Mouse (Mus musculus): ENCODE data around the gene Klhdc7b. TPM values are rescaled to one million over a fixed set of nuclear protein-coding genes. Genes with fewer than 3 reads are reported as not detected.

The Klhdc7b gene
- polyA plus RNA-seq, 1 experiment from 2014 or later = not detected

GRCm38 (mm10) chr15:89378831-89379401 lies 5.8 kb upstream of the Klhdc7b start, which contains the start of gene Odf3b:
Odf3b (minus strand) TSS chr15:89379282.
- WGBS = under 1% methylated on average over 33 of the region's 33 CpGs
- no peaks in the 10 kb centered on the region for H3K9me3 ChIP-seq (ENCODE audit: control insufficient read depth, low read length)
- H3K27me3 ChIP-seq (replicated peaks; ENCODE audit: control insufficient read depth, insufficient read depth, low read length) = peaks cover 44% of the 10 kb centered on the region
- H3K9ac ChIP-seq (ENCODE audit: low read depth, low read length) = peak within 1 kb of the TSS; percentile 39
- H3K27ac ChIP-seq (ENCODE audit: low read length) = no peak within 1 kb of the TSS
- peak; percentile 19; the same call in 1 of the 2 replicates for ATAC-seq
- H3K36me3 ChIP-seq (ENCODE audit: control insufficient read depth, insufficient read depth, low read length) = no peaks in the 10 kb centered on the region
- peak within 1 kb of the TSS; percentile 78 for H3K4me2 ChIP-seq (ENCODE audit: low read depth, low read length)
- peak within 1 kb of the TSS; percentile 44 for H3K4me3 ChIP-seq (ENCODE audit: low read length)
- peaks cover 23% of the 10 kb centered on the region for H3K4me1 ChIP-seq (ENCODE audit: control insufficient read depth, insufficient read depth, low read length)

GRCm38 (mm10) chr15:89379429-89379828 lies 5.3 kb upstream of the Klhdc7b start:
- H3K9ac ChIP-seq (ENCODE audit: low read depth, low read length) = peak overlapping the region; percentile 39; the same call in 1 of the 2 replicates
- H3K4me3 ChIP-seq (ENCODE audit: low read length) = peak overlapping the region; percentile 44
- H3K27me3 ChIP-seq (replicated peaks; ENCODE audit: control insufficient read depth, insufficient read depth, low read length) = peaks cover 44% of the 10 kb centered on the region
- H3K9me3 ChIP-seq (ENCODE audit: control insufficient read depth, low read length) = no peaks in the 10 kb centered on the region
- no peak for ATAC-seq
- H3K27ac ChIP-seq (ENCODE audit: low read length) = no peak overlapping the region
- peaks cover 20% of the 10 kb centered on the region for H3K4me1 ChIP-seq (ENCODE audit: control insufficient read depth, insufficient read depth, low read length)
- H3K36me3 ChIP-seq (ENCODE audit: control insufficient read depth, insufficient read depth, low read length) = no peaks in the 10 kb centered on the region
- WGBS = 11% methylated on average over 10 of the region's 10 CpGs
- H3K4me2 ChIP-seq (ENCODE audit: low read depth, low read length) = peak overlapping the region; percentile 78

- Histone ChIP-seq H3K36me3 (ENCODE audit: control insufficient read depth, insufficient read depth, low read length) (no peaks in the 10 kb centered on the region), H3K9ac (ENCODE audit: low read depth, low read length) (no peak overlapping the region), H3K27me3 (replicated peaks; ENCODE audit: control insufficient read depth, insufficient read depth, low read length) (peaks cover 3% of the 10 kb centered on the region), H3K9me3 (ENCODE audit: control insufficient read depth, low read length) (no peaks in the 10 kb centered on the region), H3K4me1 (ENCODE audit: control insufficient read depth, insufficient read depth, low read length) (no peaks in the 10 kb centered on the region), H3K4me3 (ENCODE audit: low read length) (no peak overlapping the region), H3K4me2 (ENCODE audit: low read depth, low read length) (no peak overlapping the region), H3K27ac (ENCODE audit: low read length) (no peak overlapping the region)
- 42% methylated on average over 12 of the region's 12 CpGs for WGBS
- no peak for ATAC-seq
These were observed 2.4 kb downstream of the Klhdc7b start for GRCm38 (mm10) chr15:89387127-89387526.

GRCm38 (mm10) chr15:89390081-89390480 lies 5.4 kb downstream of the Klhdc7b start:
- Histone ChIP-seq H3K9ac (ENCODE audit: low read depth, low read length) (no peak overlapping the region), H3K4me2 (ENCODE audit: low read depth, low read length) (no peak overlapping the region), H3K9me3 (ENCODE audit: control insufficient read depth, low read length) (no peaks in the 10 kb centered on the region), H3K36me3 (ENCODE audit: control insufficient read depth, insufficient read depth, low read length) (no peaks in the 10 kb centered on the region), H3K4me3 (ENCODE audit: low read length) (no peak overlapping the region), H3K27me3 (replicated peaks; ENCODE audit: control insufficient read depth, insufficient read depth, low read length) (peaks cover 3% of the 10 kb centered on the region; the same call in 1 of the 2 replicates), H3K27ac (ENCODE audit: low read length) (no peak overlapping the region), H3K4me1 (ENCODE audit: control insufficient read depth, insufficient read depth, low read length) (no peaks in the 10 kb centered on the region)
- WGBS = 91% methylated on average over 10 of the region's 10 CpGs
- ATAC-seq = no peak

GRCm38 (mm10) chr15:89396883-89397282 lies 12.2 kb downstream of the Klhdc7b start:
- no peaks in the 10 kb centered on the region for H3K27me3 ChIP-seq (replicated peaks; ENCODE audit: control insufficient read depth, insufficient read depth, low read length)
- H3K4me2 ChIP-seq (ENCODE audit: low read depth, low read length) = no peak overlapping the region
- H3K4me3 ChIP-seq (ENCODE audit: low read length) = no peak overlapping the region
- no peak overlapping the region; the same call in 1 of the 2 replicates for H3K27ac ChIP-seq (ENCODE audit: low read length)
- peak; percentile 94 for ATAC-seq
- H3K36me3 ChIP-seq (ENCODE audit: control insufficient read depth, insufficient read depth, low read length) = no peaks in the 10 kb centered on the region
- no peak overlapping the region for H3K9ac ChIP-seq (ENCODE audit: low read depth, low read length)
- H3K4me1 ChIP-seq (ENCODE audit: control insufficient read depth, insufficient read depth, low read length) = peaks cover 6% of the 10 kb centered on the region; the same call in 1 of the 2 replicates
- no peaks in the 10 kb centered on the region for H3K9me3 ChIP-seq (ENCODE audit: control insufficient read depth, low read length)
- 68% methylated on average over 4 of the region's 4 CpGs for WGBS

GRCm38 (mm10) chr15:89398146-89398545 lies 13.4 kb downstream of the Klhdc7b start:
- Histone ChIP-seq H3K4me2 (ENCODE audit: low read depth, low read length) (no peak overlapping the region), H3K36me3 (ENCODE audit: control insufficient read depth, insufficient read depth, low read length) (no peaks in the 10 kb centered on the region), H3K27ac (ENCODE audit: low read length) (no peak overlapping the region), H3K4me1 (ENCODE audit: control insufficient read depth, insufficient read depth, low read length) (peaks cover 6% of the 10 kb centered on the region; the same call in 1 of the 2 replicates), H3K9ac (ENCODE audit: low read depth, low read length) (no peak overlapping the region), H3K27me3 (replicated peaks; ENCODE audit: control insufficient read depth, insufficient read depth, low read length) (no peaks in the 10 kb centered on the region), H3K9me3 (ENCODE audit: control insufficient read depth, low read length) (no peaks in the 10 kb centered on the region), H3K4me3 (ENCODE audit: low read length) (no peak overlapping the region)
- WGBS = 82% methylated on average over 2 of the region's 2 CpGs
- no peak for ATAC-seq

- no peaks in the 10 kb centered on the region for H3K36me3 ChIP-seq (ENCODE audit: control insufficient read depth, insufficient read depth, low read length)
- no peak overlapping the region for H3K4me3 ChIP-seq (ENCODE audit: low read length)
- no peaks in the 10 kb centered on the region for H3K9me3 ChIP-seq (ENCODE audit: control insufficient read depth, low read length)
- H3K4me1 ChIP-seq (ENCODE audit: control insufficient read depth, insufficient read depth, low read length) = peaks cover 6% of the 10 kb centered on the region; the same call in 1 of the 2 replicates
- H3K9ac ChIP-seq (ENCODE audit: low read depth, low read length) = no peak overlapping the region
- WGBS = 27% methylated on average over 1 of the region's 1 CpGs
- peak; percentile 59; the same call in 1 of the 2 replicates for ATAC-seq
- no peak overlapping the region for H3K4me2 ChIP-seq (ENCODE audit: low read depth, low read length)
- H3K27ac ChIP-seq (ENCODE audit: low read length) = no peak overlapping the region
- H3K27me3 ChIP-seq (replicated peaks; ENCODE audit: control insufficient read depth, insufficient read depth, low read length) = no peaks in the 10 kb centered on the region
These were observed 15.0 kb downstream of the Klhdc7b start for GRCm38 (mm10) chr15:89399716-89400115.

- no peak overlapping the region for H3K4me3 ChIP-seq (ENCODE audit: low read length)
- no peak for ATAC-seq
- 81% methylated on average over 1 of the region's 1 CpGs for WGBS
- no peaks in the 10 kb centered on the region for H3K27me3 ChIP-seq (replicated peaks; ENCODE audit: control insufficient read depth, insufficient read depth, low read length)
- no peaks in the 10 kb centered on the region for H3K36me3 ChIP-seq (ENCODE audit: control insufficient read depth, insufficient read depth, low read length)
- H3K9me3 ChIP-seq (ENCODE audit: control insufficient read depth, low read length) = no peaks in the 10 kb centered on the region
- peaks cover 2% of the 10 kb centered on the region; the same call in 1 of the 2 replicates for H3K4me1 ChIP-seq (ENCODE audit: control insufficient read depth, insufficient read depth, low read length)
- H3K4me2 ChIP-seq (ENCODE audit: low read depth, low read length) = no peak overlapping the region
- H3K27ac ChIP-seq (ENCODE audit: low read length) = no peak overlapping the region
- H3K9ac ChIP-seq (ENCODE audit: low read depth, low read length) = no peak overlapping the region
These were observed 17.8 kb downstream of the Klhdc7b start for GRCm38 (mm10) chr15:89402471-89402870.

- WGBS = 81% methylated on average over 10 of the region's 10 CpGs
- Histone ChIP-seq H3K36me3 (ENCODE audit: control insufficient read depth, insufficient read depth, low read length) (no peaks in the 10 kb centered on the region), H3K27ac (ENCODE audit: low read length) (no peak overlapping the region), H3K4me1 (ENCODE audit: control insufficient read depth, insufficient read depth, low read length) (no peaks in the 10 kb centered on the region), H3K27me3 (replicated peaks; ENCODE audit: control insufficient read depth, insufficient read depth, low read length) (no peaks in the 10 kb centered on the region), H3K9me3 (ENCODE audit: control insufficient read depth, low read length) (no peaks in the 10 kb centered on the region), H3K4me2 (ENCODE audit: low read depth, low read length) (no peak overlapping the region), H3K4me3 (ENCODE audit: low read length) (no peak overlapping the region), H3K9ac (ENCODE audit: low read depth, low read length) (no peak overlapping the region)
- no peak for ATAC-seq
These were observed 20.3 kb downstream of the Klhdc7b start for GRCm38 (mm10) chr15:89404831-89405623.
